Mouse (Mus musculus) splenic B cell, adult 2 months (primary cell): ENCODE measurements around the gene Pirb.

Source experiments
- DNase-seq: peaks from one replicate; pipeline ENCODE4 v3.0.0-alpha.2; 2011; ENCODE audit warnings: low read depth, low spot score
- H3K27me3 ChIP-seq: 2 replicates; pipeline ENCODE4 v1.6.1; 2012; ENCODE audit warnings: mild to moderate bottlenecking, low read length, moderate library complexity, mixed read lengths; ENCODE audit not compliant: control insufficient read depth, poor library complexity, insufficient read depth, severe bottlenecking
- H3K36me3 ChIP-seq: 2 replicates; pipeline ENCODE4 v1.6.1; 2012; ENCODE audit warnings: mild to moderate bottlenecking, low read length, moderate library complexity, mixed read lengths; ENCODE audit not compliant: control insufficient read depth, poor library complexity, insufficient read depth, severe bottlenecking

The Pirb gene

DNA sequence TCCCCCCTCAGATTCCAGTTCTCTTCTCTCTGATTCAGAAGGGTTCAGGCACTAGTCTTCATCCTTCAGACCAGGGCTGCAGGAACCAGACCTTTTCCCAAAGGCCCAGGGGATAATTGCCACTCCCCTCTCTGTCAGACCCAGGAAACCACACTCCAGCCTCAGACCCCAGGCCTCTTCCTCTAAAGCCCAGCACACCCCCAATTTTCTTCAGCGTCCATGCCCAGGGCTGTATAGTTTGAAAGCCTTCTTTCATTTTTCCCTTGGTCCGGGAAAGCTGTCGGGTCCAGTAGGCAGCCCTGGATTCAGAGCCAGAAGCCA, 45.0 kb downstream of the Pirb start:
- peaks cover 3% of the 10 kb centered on the region for H3K36me3 ChIP-seq
- no peak for DNase-seq

DNA sequence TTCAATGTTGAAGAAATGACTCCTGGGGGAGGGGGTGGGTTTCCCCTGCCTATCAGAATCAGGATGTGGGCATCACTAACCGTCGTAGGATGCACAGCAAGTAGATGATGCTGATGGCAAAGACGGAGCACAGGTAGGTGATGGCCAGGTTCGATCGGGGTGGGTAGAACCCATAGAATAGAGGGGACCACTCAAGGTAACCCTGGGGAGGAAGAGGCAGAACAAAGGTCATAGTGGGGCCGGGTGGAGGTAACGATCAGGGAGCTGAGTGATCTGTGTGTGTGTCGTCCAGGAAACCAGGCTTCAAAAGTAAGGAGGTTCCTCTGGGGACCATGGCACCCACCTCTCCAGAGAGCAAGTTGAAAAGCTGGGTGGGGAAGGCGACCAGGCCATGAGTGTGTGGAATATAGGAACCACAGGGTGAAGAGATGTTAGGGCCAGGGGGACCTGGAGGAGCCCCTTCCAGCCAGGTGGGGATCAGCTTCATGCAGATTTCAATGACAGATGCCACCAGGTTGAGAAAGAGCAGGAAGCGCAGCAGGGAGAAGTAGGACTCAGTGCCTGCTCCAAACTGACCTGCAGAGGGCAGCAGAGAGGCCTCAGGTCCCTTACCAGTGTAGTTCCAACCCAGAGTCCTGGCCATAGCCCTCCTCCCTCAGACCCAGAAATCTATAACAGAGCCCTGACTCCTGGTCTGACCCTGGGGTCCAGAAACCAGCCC, 45.5 kb downstream of the Pirb start:
- peak; percentile 89 for DNase-seq
- Histone ChIP-seq H3K27me3 (no peaks in the 10 kb centered on the region), H3K36me3 (peaks cover 3% of the 10 kb centered on the region)

More for the DNA sequence above, 45.0 kb downstream of the Pirb start:
- no peaks in the 10 kb centered on the region for H3K27me3 ChIP-seq

DNA sequence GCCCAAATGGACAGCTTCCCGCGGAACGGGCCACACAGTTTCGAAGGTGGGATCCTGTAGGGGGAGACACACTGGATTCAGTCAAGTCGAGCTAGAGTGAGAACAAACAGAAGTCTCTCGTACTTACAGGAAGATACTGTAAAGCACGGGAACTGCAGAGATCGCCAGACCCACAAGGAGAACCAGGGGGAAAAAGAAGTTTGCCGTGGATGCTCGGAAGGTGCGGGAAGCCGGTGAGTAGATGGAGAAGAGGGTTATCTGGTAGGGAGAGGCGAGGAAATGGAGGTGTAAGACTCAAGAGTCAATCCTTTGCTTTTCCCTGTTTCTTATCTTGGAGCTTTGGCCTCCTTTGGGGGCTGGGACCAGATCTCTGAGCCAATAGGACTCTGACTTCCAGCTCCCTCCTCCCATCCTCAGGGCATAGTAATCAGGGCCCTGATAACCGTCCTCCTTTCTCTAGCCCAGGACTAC, 53.2 kb downstream of the Pirb start:
- DNase-seq: no peak
- peaks cover 4% of the 10 kb centered on the region for H3K36me3 ChIP-seq
- H3K27me3 ChIP-seq: no peaks in the 10 kb centered on the region

DNA sequence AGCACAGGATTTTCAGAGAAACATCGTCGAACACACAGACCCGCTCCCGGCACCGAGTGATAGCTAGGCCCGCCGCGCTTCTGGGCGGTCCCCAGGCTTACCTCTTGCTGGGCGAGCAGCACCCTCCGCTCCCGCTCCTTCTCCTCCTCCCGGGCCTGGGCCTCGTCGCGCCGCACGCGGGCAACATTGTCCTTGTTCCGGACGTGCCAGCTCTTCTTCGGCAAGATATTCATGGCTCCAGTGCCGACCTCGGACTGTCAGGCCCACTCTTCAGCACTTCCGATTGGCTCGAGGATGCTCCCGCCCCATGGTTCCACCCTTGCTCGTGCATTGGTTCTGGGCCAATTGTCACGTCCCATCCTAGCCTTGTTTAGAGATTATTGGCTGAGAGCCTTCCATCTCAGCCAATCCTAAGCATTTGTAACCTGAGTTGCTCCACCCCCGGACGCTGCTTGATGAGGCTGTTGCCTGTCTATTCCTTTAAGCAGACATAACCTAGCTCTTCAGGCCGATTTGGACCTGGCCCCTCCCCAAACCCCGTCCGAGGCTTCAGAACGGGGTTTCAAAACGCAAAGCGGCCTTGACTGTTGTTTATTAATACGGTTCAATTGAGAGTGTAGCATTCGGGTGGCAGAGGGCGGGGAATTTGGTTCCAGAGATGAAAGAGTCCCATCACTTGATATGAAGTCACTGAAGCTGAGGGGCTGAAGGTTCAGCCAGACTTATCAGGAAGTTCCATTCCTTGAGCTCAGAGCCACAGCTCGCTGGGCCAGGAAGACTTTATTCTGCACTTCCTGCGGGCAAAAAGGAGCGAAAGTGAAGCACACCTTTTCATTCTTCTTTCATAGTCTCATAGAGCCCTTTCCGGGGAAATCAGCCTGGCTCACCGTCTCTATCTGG, 54.7 kb downstream of the Pirb start, which contains the start of gene Leng1:
Gene Leng1 (minus strand): TSS at position 626 of the 900 bp plus-strand sequence.
- H3K27me3 ChIP-seq: no peaks in the 10 kb centered on the region
- DNase-seq: peak; percentile 97
- H3K36me3 ChIP-seq: peaks cover 6% of the 10 kb centered on the region; the same call in 1 of the 2 replicates

DNA sequence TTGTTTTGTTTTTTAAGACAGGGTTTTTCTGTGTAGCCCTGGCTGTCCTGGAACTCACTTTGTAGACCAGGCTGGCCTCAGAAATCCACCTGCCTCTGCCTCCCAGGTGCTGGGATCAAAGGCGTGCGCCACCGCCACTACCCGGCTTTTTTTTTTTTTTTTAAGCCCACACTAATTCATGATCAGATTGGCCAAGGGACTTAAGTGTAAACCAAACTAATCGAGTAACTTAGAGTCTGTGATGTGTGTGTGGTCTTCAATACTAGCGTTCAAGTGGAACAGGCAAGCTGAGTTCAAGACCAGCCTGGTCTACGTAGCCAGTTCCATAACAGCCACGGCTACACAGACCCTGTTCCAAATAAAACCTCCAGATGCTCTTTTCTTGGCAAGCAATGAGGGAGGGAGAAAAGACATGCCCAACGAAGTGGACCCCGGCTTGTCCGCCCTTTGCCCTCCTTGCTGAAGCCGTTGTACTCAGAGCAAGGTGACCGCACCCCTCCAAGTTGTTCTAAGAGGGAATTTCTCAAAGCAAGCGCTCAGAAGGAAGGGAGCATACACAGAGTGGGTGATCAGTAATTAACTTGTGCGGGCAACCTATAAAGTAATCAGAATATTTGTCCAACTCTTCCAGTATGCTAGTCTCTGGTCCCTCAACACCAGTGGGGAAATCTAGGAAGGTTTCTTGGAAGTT, 55.5 kb downstream of the Pirb start:
- H3K36me3 ChIP-seq: peaks cover 6% of the 10 kb centered on the region; the same call in 1 of the 2 replicates
- H3K27me3 ChIP-seq: no peaks in the 10 kb centered on the region
- DNase-seq: peak; percentile 13
